Mouse (Mus musculus): Measurements from ENCODE around the gene Lsm4.
A peak's percentile ranks its signal among the peaks of the same experiment; 100 is the strongest.

Gene Lsm4

GRCm38 (mm10) chr8:70650351-70650750, 22.7 kb upstream of the Lsm4 start:
- DNase-seq, result peak; percentile 92

GRCm38 (mm10) chr8:70653226-70653625, 19.8 kb upstream of the Lsm4 start:
- peak; percentile 94 for DNase-seq

- DNase-seq, result no peak
Measured at GRCm38 (mm10) chr8:70654121-70654520, 18.9 kb upstream of the Lsm4 start.

- no peak for DNase-seq
Measured at GRCm38 (mm10) chr8:70655469-70655868, 17.6 kb upstream of the Lsm4 start.

- DNase-seq, result no peak
Measured at GRCm38 (mm10) chr8:70656193-70656790, 16.8 kb upstream of the Lsm4 start.

GRCm38 (mm10) chr8:70657214-70657613, 15.8 kb upstream of the Lsm4 start:
- DNase-seq, result no peak

GRCm38 (mm10) chr8:70657739-70658138, 15.3 kb upstream of the Lsm4 start:
- DNase-seq, result no peak

- DNase-seq, result no peak
Measured at GRCm38 (mm10) chr8:70658897-70659603, 14.0 kb upstream of the Lsm4 start.

- DNase-seq, result peak; percentile 99
Measured at GRCm38 (mm10) chr8:70659604-70660272, 13.3 kb upstream of the Lsm4 start.

- DNase-seq, result no peak
Measured at GRCm38 (mm10) chr8:70660273-70660725, 12.7 kb upstream of the Lsm4 start, which contains the start of gene Pgpep1. TSS of gene Pgpep1 (minus strand) at chr8:70660388.

GRCm38 (mm10) chr8:70663691-70664090, 9.4 kb upstream of the Lsm4 start:
- DNase-seq, result no peak

GRCm38 (mm10) chr8:70664631-70665030, 8.4 kb upstream of the Lsm4 start:
- DNase-seq, result no peak

- DNase-seq, result no peak
Measured at GRCm38 (mm10) chr8:70665599-70665998, 7.4 kb upstream of the Lsm4 start.

- peak; percentile 98 for DNase-seq
Measured at GRCm38 (mm10) chr8:70667071-70667470, 6.0 kb upstream of the Lsm4 start.

- DNase-seq, result peak; percentile 98
Measured at GRCm38 (mm10) chr8:70671615-70672324, 1.3 kb upstream of the Lsm4 start.

- no peak for DNase-seq
Measured at GRCm38 (mm10) chr8:70672325-70673078, 546 bp upstream of the Lsm4 start.

- DNase-seq, result peak; percentile 96
Measured at GRCm38 (mm10) chr8:70674109-70674508, 1.1 kb downstream of the Lsm4 start.

- DNase-seq, result peak; percentile 94
Measured at GRCm38 (mm10) chr8:70674716-70675115, 1.7 kb downstream of the Lsm4 start.

- no peak for DNase-seq
Measured at GRCm38 (mm10) chr8:70675336-70675735, 2.3 kb downstream of the Lsm4 start.

GRCm38 (mm10) chr8:70677451-70678080, 4.5 kb downstream of the Lsm4 start:
- peak; percentile 90 for DNase-seq

- peak; percentile 93 for DNase-seq
Measured at GRCm38 (mm10) chr8:70678679-70679078, 5.6 kb downstream of the Lsm4 start.

- DNase-seq, result peak; percentile 96
Measured at GRCm38 (mm10) chr8:70679404-70679803, 6.4 kb downstream of the Lsm4 start.
